Mouse (Mus musculus): Measurements from ENCODE around the gene 5330417C22Rik. TPM values are rescaled to one million over a fixed set of nuclear protein-coding genes. Genes with fewer than 3 reads are reported as not detected.
"Not testable (repeated sequence)": the region's sequence is repeated elsewhere in the genome, so short reads cannot be mapped to it uniquely, and the experiment has no call there.

The 5330417C22Rik gene
- total RNA-seq, 2 experiments from 2014 or later, result not detected

DNA sequence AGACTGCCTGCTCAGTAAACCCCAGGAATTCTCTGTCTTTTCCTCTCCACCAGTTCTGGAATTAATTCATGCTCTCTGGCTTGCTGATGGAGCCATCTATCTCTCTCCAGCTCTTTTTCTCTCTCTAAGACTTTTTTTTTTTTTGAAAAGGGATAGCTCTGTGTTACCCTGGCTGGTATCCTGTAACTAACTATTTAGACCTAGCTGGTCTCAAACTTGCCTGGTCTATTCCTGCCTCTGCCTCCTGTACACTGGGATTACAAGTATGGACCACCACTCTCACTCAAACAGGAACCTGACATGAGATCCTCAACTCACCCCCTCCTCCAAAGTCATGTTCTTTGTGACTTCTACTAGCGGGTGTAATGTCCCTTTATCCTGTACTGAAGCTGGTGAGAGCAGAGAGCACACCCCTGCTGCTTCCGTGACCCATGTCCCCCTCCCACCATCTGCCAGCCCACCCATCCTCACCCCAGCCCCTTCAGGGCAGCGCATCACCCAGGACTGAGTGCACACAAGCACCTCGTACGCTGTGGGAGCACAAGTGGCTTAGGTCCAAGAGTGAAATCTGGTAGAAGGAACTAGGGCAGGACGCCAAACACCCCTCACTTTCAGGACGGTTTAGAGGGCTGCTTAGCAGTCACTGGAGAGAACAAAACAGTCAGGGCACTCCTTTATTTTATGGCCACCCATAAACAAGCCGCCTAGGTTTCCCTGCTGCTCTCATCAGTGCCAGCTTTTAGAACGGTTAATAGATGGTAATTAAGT, 25.4 kb downstream of the 5330417C22Rik start:
- Histone ChIP-seq H3K27ac (no peak overlapping the region), H3K4me3 (no peak overlapping the region)
- TF ChIP-seq CTCF (IDR thresholded peaks at IDR 0.05), result no peak
- DNase-seq, result no peak
- intact Hi-C loops (cut with DNase I), result no loop called here

GRCm38 (mm10) chr3:108510156-108510555, 26.2 kb downstream of the 5330417C22Rik start:
- no peak for TF ChIP-seq CTCF (IDR thresholded peaks at IDR 0.05)
- H3K4me3 ChIP-seq, result no peak overlapping the region
- no peak for DNase-seq
- intact Hi-C loops (cut with DNase I), result no loop called here
- no peak overlapping the region for H3K27ac ChIP-seq

DNA sequence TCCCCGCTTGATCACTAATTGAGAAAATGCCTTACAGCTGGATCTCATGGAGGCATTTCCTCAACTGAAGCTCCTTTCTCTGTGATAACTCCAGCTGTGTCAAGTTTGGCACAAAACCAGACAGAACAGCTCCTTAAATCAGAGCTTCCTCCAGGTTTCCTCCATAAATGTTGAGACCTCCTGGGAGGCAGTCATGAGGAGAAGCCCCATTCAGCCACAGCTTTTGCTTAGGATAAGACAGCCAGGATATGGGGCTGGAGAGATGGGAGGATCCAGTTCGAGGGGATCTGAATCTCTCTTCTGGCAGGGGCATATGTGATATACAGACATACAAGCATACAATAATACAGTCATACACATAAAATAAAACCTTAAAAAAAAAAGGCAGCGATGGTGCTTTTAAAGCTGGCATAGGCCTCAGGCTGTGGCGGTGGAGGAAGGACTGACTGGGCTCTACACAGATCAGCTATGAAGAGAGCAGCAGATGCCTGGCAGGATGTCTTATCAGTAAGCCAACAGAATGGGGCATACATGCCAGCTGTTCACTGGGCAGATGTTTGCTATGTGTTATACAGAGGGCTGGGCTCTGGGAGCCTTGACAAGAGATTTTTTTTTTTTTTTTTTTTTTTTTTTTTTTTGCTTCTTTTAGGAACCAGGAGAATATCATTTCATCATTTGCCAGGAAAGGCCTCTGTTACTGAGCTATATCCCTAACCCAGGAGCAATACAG, 27.4 kb downstream of the 5330417C22Rik start:
- no peak for DNase-seq
- intact Hi-C loops (cut with DNase I), result no loop called here
- no peak overlapping the region for H3K27ac ChIP-seq
- no peak for TF ChIP-seq CTCF (IDR thresholded peaks at IDR 0.05)
- no peak overlapping the region for H3K4me3 ChIP-seq

- no peak for DNase-seq
- intact Hi-C loops (cut with DNase I), result no loop called here
- no peak for TF ChIP-seq CTCF (IDR thresholded peaks at IDR 0.05)
- no peak overlapping the region for H3K4me3 ChIP-seq
- no peak overlapping the region for H3K27ac ChIP-seq
These were observed 32.4 kb downstream of the 5330417C22Rik start for GRCm38 (mm10) chr3:108503908-108504307.

GRCm38 (mm10) chr3:108501411-108501810, 34.9 kb downstream of the 5330417C22Rik start:
- intact Hi-C loops (cut with DNase I); DNase-seq; H3K27ac ChIP-seq: not testable (repeated sequence)

DNA sequence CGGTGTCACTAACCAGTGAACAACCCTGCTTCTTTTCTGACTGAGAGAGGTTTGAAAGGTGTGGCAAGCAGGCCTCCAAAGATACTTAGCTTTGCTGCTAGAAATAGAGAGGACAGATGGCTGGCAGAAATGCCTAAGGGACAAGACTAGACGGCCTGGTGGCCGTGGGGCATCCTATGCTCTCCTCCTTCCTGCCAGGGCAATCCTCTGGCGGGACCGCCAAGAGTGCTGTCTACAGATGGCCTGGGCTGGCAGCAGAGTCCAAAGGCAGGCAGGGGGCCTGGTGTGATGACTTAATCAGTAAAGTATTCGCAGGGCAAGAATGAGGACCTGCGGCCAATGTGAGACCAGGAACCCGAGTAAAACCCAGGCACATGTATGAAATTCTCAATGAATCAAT, 36.5 kb downstream of the 5330417C22Rik start:
- no peak for TF ChIP-seq CTCF (IDR thresholded peaks at IDR 0.05)
- peak; percentile 22 for DNase-seq
- no peak overlapping the region for H3K4me3 ChIP-seq
- no peak overlapping the region for H3K27ac ChIP-seq
- intact Hi-C loops (cut with DNase I), result no loop called here

More at GRCm38 (mm10) chr3:108501411-108501810, 34.9 kb downstream of the 5330417C22Rik start:
- H3K4me3 ChIP-seq, result not testable (repeated sequence)

DNA sequence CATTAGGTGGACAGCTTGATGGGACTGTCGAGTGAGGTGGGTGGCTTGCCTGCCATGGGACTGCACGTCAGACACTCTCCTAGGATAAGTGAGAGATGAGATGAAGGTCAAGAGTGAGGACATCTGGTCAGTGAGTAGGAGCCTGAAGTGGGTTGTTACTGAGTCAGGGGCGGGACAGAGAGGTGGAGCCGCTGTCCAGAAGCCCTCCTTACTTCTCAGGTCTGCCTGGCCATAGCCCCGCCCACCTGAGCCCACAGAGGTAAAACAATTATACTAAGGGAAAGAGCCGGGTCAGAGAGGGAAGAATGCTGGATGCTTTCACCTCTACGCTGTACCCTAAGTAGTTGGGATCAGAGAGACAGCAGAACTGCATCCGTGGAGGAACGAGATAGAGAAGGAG, 38.7 kb downstream of the 5330417C22Rik start:
- Histone ChIP-seq H3K4me3 (no peak overlapping the region), H3K27ac (no peak overlapping the region)
- intact Hi-C loops (cut with DNase I), result no loop called here
- no peak for TF ChIP-seq CTCF (IDR thresholded peaks at IDR 0.05)
- no peak for DNase-seq

GRCm38 (mm10) chr3:108495486-108495885, 40.9 kb downstream of the 5330417C22Rik start:
- peak; percentile 42 for DNase-seq
- intact Hi-C loops (cut with DNase I), result no loop called here
- H3K27ac ChIP-seq, result peak overlapping the region; percentile 68
- no peak for TF ChIP-seq CTCF (IDR thresholded peaks at IDR 0.05)
- peak overlapping the region; percentile 31 for H3K4me3 ChIP-seq

DNA sequence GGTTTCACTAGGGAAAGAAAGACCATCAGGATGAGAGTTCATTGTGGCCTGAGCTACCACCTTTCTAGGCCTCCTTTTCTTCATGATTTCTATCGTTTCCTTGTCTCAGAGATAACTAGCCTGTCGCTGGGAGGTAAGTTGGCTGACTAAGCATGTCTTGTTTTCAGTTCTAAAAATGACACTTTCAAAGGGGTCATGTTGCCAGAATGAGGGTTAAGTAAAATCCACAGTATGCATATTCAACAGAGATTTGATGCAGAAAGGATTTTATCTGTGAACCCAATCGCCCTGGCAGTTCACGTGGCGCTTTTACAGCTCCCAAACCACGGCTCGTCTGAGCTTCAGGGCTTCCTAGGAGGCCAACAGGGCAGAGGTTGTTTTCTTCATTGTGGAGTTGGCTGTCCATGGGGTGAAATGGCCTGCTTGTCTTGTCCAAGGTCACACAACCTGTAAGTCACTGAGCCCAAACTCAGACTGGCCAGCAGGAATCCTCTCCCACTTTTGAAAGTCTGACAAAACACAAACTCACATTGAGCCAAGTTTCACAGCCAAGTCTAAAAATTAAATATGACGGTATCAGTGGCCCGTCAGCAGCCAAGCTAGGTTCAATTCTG, 41.4 kb downstream of the 5330417C22Rik start:
- peak; percentile 18 for DNase-seq
- intact Hi-C loops (cut with DNase I), result no loop called here
- Histone ChIP-seq H3K27ac (peak overlapping the region; percentile 68), H3K4me3 (no peak overlapping the region)
- TF ChIP-seq CTCF (IDR thresholded peaks at IDR 0.05), result no peak

- intact Hi-C loops (cut with DNase I), result no loop called here
- H3K27ac ChIP-seq, result no peak overlapping the region
- H3K4me3 ChIP-seq, result no peak overlapping the region
- DNase-seq, result no peak
- TF ChIP-seq CTCF (IDR thresholded peaks at IDR 0.05), result peak; percentile 49
These were observed 46.4 kb downstream of the 5330417C22Rik start for GRCm38 (mm10) chr3:108489968-108490367.

GRCm38 (mm10) chr3:108484749-108485148, 51.6 kb downstream of the 5330417C22Rik start:
- TF ChIP-seq CTCF (IDR thresholded peaks at IDR 0.05), result no peak
- no peak overlapping the region for H3K4me3 ChIP-seq
- intact Hi-C loops (cut with DNase I), result no loop called here
- H3K27ac ChIP-seq, result no peak overlapping the region
- no peak for DNase-seq

DNA sequence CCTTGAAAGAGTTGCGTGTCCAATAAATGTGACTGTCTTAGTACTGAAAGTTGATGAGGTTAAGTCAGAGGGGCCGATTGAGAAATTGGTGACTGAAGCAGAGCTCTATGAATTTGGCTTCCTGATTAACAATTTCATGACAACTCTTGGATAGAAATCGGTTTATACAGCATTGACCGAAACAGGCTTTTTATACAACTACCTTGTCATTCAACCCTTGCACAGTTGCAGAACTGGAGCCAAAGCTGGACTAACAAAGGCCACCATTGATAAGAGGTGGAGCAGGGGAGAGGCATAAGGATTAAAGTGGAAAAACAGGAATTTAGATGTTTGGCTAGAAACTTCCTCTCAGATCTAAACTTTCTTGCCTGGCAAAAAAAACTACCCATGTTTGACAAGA, 57.5 kb downstream of the 5330417C22Rik start:
- DNase-seq, result no peak
- Histone ChIP-seq H3K27ac (no peak overlapping the region), H3K4me3 (no peak overlapping the region)
- no peak for TF ChIP-seq CTCF (IDR thresholded peaks at IDR 0.05)
- intact Hi-C loops (cut with DNase I), result no loop called here

Data from gastrocnemius, adult 2 months (tissue).